Mouse (Mus musculus) midbrain, postnatal 0 days (tissue): ENCODE results near the gene Cerk. TPM values are rescaled to one million over a fixed set of nuclear protein-coding genes. Genes with fewer than 3 reads are reported as not detected.
"Not testable (repeated sequence)": the region's sequence is repeated elsewhere in the genome, so short reads cannot be mapped to it uniquely, and the experiment has no call there.

Source experiments
- ATAC-seq: fragments of 200-750 bp; cut with Nextera tagmentation; 2 replicates; pipeline ENCODE4 v1.8.0; 2017; ENCODE audit warnings: moderate number of reproducible peaks, mild to moderate bottlenecking, moderate TSS enrichment, moderate library complexity; ENCODE audit not compliant: low FRiP score
- DNase-seq: peaks from one replicate; pipeline ENCODE4 v3.0.0-alpha.2; 2015; ENCODE audit warnings: low spot score
- H3K27ac ChIP-seq: fragments of 300-500 bp; sonication (generic); 2 replicates; pipeline ENCODE4 v1.5.1; 2014; ENCODE audit warnings: low read depth, mild to moderate bottlenecking, low read length, mixed read lengths
- H3K27me3 ChIP-seq: fragments of 300-500 bp; sonication (generic); 2 replicates; pipeline ENCODE4 v1.6.1; 2014; ENCODE audit warnings: low read length, control low read depth, mixed read lengths; ENCODE audit not compliant: insufficient read depth
- H3K36me3 ChIP-seq: fragments of 300-500 bp; sonication (generic); 2 replicates; pipeline ENCODE4 v1.6.1; 2014; ENCODE audit warnings: low read length, control low read depth, mixed read lengths; ENCODE audit not compliant: insufficient read depth
- H3K4me1 ChIP-seq: fragments of 300-500 bp; sonication (generic); 2 replicates; pipeline ENCODE4 v1.6.1; 2014; ENCODE audit warnings: mild to moderate bottlenecking, control low read depth, antibody characterized with exemption, low read length, mixed read lengths; ENCODE audit not compliant: insufficient read depth
- H3K4me2 ChIP-seq: fragments of 300-500 bp; sonication (generic); 2 replicates; pipeline ENCODE4 v1.6.1; 2014; ENCODE audit warnings: low read depth, mild to moderate bottlenecking, low read length, mixed read lengths; ENCODE audit not compliant: poor library complexity, severe bottlenecking
- H3K4me3 ChIP-seq: fragments of 300-500 bp; sonication (generic); 2 replicates; pipeline ENCODE4 v1.5.1; 2014; ENCODE audit warnings: low read depth, mild to moderate bottlenecking, low read length, moderate library complexity
- H3K9ac ChIP-seq: fragments of 300-500 bp; sonication (generic); replicated peaks from 2 replicates; pipeline ENCODE4 v1.6.1; 2014; ENCODE audit warnings: mild to moderate bottlenecking, low read length, moderate library complexity, mixed read lengths; ENCODE audit not compliant: poor library complexity, severe bottlenecking
- H3K9me3 ChIP-seq: fragments of 300-500 bp; sonication (generic); 2 replicates; pipeline ENCODE4 v1.6.1; 2016; ENCODE audit warnings: low read length, control low read depth
- CTCF ChIP-seq: IDR thresholded peaks from 2 replicates; pipeline ENCODE4 v1.5.1; 2016; ENCODE audit warnings: antibody characterized with exemption, mild to moderate bottlenecking
- WGBS: fragments of 180-500 bp; shearing (Covaris S2); extraction: QIAGEN DNeasy Blood & Tissue Kit; methylation state at CpG from one replicate; pipeline ENCODE4 v1.1.7; 2014; 5-methylcytosine and 5-hydroxymethylcytosine counted together
- polyA plus RNA-seq: library from polyadenylated mRNA; unstranded; fragments of >200 nt; fragmentation: Nextera tagmentation; extraction: Ambion mirVana; gene quantifications from 2 replicates; pipeline ENCODE4 v1.2.1, GENCODE M21; 2015
- total RNA-seq: library from RNA; depleted of rRNA; stranded (reverse); fragments of >200 nt; gene quantifications from 2 replicates; pipeline ENCODE4 v1.2.3, GENCODE M21; 2014

Gene Cerk
- total and polyA plus RNA-seq, 2 experiments from 2014 or later: 21.6 to 37.0 TPM

GRCm38 (mm10) chr15:86184851-86185688 is 871 bp downstream of the Cerk start:
- H3K9me3 ChIP-seq: no peaks in the 10 kb centered on the region
- under 1% methylated on average over 66 of the region's 70 CpGs for WGBS
- H3K27ac ChIP-seq: peak overlapping the region; percentile 94
- H3K4me3 ChIP-seq: peak overlapping the region; percentile 98
- DNase-seq: peak; percentile 57
- H3K36me3 ChIP-seq: no peaks in the 10 kb centered on the region
- H3K4me2 ChIP-seq: peak overlapping the region; percentile 84
- TF ChIP-seq CTCF: no peak
- peaks cover 26% of the 10 kb centered on the region; the same call in 1 of the 2 replicates for H3K4me1 ChIP-seq
- peak overlapping the region; percentile 96 for H3K9ac ChIP-seq
- H3K27me3 ChIP-seq: no peaks in the 10 kb centered on the region
- peak; percentile 50; the same call in 1 of the 2 replicates for ATAC-seq

- DNase-seq (no peak), ATAC-seq (no peak)
- Histone ChIP-seq H3K27me3 (no peaks in the 10 kb centered on the region), H3K4me3 (peak overlapping the region; percentile 98), H3K4me2 (peak overlapping the region; percentile 84), H3K36me3 (no peaks in the 10 kb centered on the region), H3K9me3 (no peaks in the 10 kb centered on the region), H3K4me1 (peaks cover 26% of the 10 kb centered on the region; the same call in 1 of the 2 replicates), H3K9ac (peak overlapping the region; percentile 96; the same call in 1 of the 2 replicates), H3K27ac (0 out of 2 replicates have a peak overlapping the region, but pooled peaks have one; percentile 6)
- WGBS: 66% methylated on average over 5 of the region's 5 CpGs
- TF ChIP-seq CTCF: no peak
Observed at GRCm38 (mm10) chr15:86184071-86184470, 1.9 kb downstream of the Cerk start.

GRCm38 (mm10) chr15:86183484-86183883 is 2.5 kb downstream of the Cerk start:
- WGBS: 97% methylated on average over 8 of the region's 8 CpGs
- H3K36me3 ChIP-seq: no peaks in the 10 kb centered on the region
- no peak for ATAC-seq

DNA sequence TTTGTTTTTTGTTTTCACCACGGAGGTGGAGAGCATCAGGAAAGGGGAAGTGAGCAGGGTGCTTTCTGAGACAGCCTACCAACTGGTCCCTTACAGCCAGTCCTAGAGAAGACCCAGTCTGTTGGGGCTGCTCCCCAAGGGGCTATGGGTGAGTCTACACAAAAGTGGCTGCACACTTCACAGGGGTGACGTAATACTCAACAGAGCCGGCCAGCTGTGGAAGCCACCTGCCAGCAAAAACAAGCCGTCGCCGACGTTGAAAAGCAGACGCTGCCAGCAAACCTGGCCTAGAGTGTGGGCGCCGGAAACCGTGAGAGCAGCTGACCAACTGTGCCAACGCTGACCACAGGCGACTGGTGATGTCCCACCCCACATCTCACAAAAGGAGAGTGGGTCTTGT is 3.3 kb downstream of the Cerk start:
- Histone ChIP-seq H3K4me3 (no peak overlapping the region), H3K4me2 (no peak overlapping the region), H3K4me1 (peaks cover 26% of the 10 kb centered on the region; the same call in 1 of the 2 replicates), H3K36me3 (no peaks in the 10 kb centered on the region), H3K27me3 (no peaks in the 10 kb centered on the region), H3K27ac (no peak overlapping the region), H3K9me3 (no peaks in the 10 kb centered on the region), H3K9ac (no peak overlapping the region)
- WGBS: 41% methylated on average over 13 of the region's 13 CpGs
- DNase-seq (no peak), ATAC-seq (no peak)
- TF ChIP-seq CTCF: no peak

More at GRCm38 (mm10) chr15:86183484-86183883, 2.5 kb downstream of the Cerk start:
- Histone ChIP-seq H3K4me1 (peaks cover 26% of the 10 kb centered on the region; the same call in 1 of the 2 replicates), H3K27ac (no peak overlapping the region), H3K9ac (no peak overlapping the region), H3K27me3 (no peaks in the 10 kb centered on the region), H3K4me3 (no peak overlapping the region), H3K9me3 (no peaks in the 10 kb centered on the region), H3K4me2 (peak overlapping the region; percentile 84)
- no peak for TF ChIP-seq CTCF
- no peak for DNase-seq

DNA sequence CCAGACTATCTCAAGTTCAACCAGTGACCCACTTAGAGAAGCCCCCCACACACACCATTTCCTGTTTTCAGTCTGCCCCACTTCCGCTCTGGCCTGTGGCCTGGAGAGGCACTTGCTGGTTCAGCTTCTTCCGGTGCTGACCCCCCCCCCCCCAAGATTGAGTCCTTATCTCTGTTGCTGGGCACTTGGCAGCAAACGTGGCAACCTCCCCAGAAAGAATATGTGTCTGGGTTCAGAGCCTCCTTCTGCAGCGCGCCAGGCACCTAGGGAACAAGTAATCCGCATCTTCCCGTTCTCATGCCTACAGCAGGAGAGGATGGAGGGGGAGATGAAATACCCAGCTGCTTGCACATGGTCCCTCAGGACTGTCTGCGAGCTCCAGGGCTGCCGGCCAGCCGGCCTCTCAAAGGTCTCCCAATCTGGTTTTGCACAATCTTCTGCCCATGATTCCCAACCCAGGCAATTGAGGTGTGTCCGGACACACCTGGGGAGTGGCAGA is 4.0 kb downstream of the Cerk start:
- ATAC-seq: no peak
- no peak overlapping the region for H3K27ac ChIP-seq

GRCm38 (mm10) chr15:86181321-86181720 is 4.6 kb downstream of the Cerk start:
- H3K9me3 ChIP-seq, H3K27ac ChIP-seq, H3K9ac ChIP-seq, H3K4me3 ChIP-seq, H3K36me3 ChIP-seq, ATAC-seq, H3K27me3 ChIP-seq, DNase-seq, H3K4me2 ChIP-seq: not testable (repeated sequence)
- H3K4me1 ChIP-seq: peaks cover 22% of the 10 kb centered on the region; the same call in 1 of the 2 replicates
- whole genome bisulfite sequencing: 89% methylated on average over 3 of the region's 3 CpGs

More for the DNA sequence above, 4.0 kb downstream of the Cerk start:
- H3K36me3 ChIP-seq: no peaks in the 10 kb centered on the region
- no peaks in the 10 kb centered on the region for H3K9me3 ChIP-seq
- no peak for DNase-seq
- H3K9ac ChIP-seq: 0 out of 2 replicates have a peak overlapping the region, but pooled peaks have one; percentile 13
- 29% methylated on average over 11 of the region's 11 CpGs for WGBS
- H3K27me3 ChIP-seq: no peaks in the 10 kb centered on the region
- no peak overlapping the region for H3K4me3 ChIP-seq
- TF ChIP-seq CTCF: no peak
- peaks cover 26% of the 10 kb centered on the region; the same call in 1 of the 2 replicates for H3K4me1 ChIP-seq
- 0 out of 2 replicates have a peak overlapping the region, but pooled peaks have one; percentile 4 for H3K4me2 ChIP-seq
